Mouse (Mus musculus): ENCODE results near the gene Myh9. TPM values are rescaled to one million over a fixed set of nuclear protein-coding genes. Genes with fewer than 3 reads are reported as not detected.
A peak's percentile ranks its signal among the peaks of the same experiment; 100 is the strongest.

Myh9 gene
- 27.9 and 32.9 TPM in 2 replicates for polyA plus RNA-seq (2015; fragmentation: Nextera tagmentation; extraction: Ambion mirVana)

GRCm38 (mm10) chr15:77842047-77842843 is at the start of gene Myh9:
Myh9 (minus strand) TSS chr15:77842175.
- Histone ChIP-seq H3K4me1 (replicated peaks; ENCODE audit: control insufficient read depth, insufficient read depth) (peaks cover 14% of the 10 kb centered on the region), H3K27ac (replicated peaks) (peak within 1 kb of the TSS; percentile 98), H3K9me3 (ENCODE audit: control insufficient read depth, low read length) (no peaks in the 10 kb centered on the region), H3K36me3 (ENCODE audit: control insufficient read depth, insufficient read depth, low read length) (no peaks in the 10 kb centered on the region), H3K9ac (ENCODE audit: low read length) (peak within 1 kb of the TSS; percentile 98), H3K27me3 (ENCODE audit: control insufficient read depth, insufficient read depth, low read length) (no peaks in the 10 kb centered on the region), H3K4me3 (ENCODE audit: low read depth, low read length) (peak within 1 kb of the TSS; percentile 97), H3K4me2 (replicated peaks; ENCODE audit: low read depth) (peak within 1 kb of the TSS; percentile 66)
- ATAC-seq (ENCODE audit: low FRiP score, low TSS enrichment) (peak; percentile 97), DNase-seq (ENCODE audit: low spot score) (peak; percentile 100)
- under 1% methylated on average over 36 of the region's 46 CpGs for WGBS
- TF ChIP-seq CTCF (IDR thresholded peaks at IDR 0.05; ENCODE audit: low read depth), result no peak
- no peak for TF ChIP-seq EP300 (optimal IDR thresholded peaks at IDR 0.05)

DNA sequence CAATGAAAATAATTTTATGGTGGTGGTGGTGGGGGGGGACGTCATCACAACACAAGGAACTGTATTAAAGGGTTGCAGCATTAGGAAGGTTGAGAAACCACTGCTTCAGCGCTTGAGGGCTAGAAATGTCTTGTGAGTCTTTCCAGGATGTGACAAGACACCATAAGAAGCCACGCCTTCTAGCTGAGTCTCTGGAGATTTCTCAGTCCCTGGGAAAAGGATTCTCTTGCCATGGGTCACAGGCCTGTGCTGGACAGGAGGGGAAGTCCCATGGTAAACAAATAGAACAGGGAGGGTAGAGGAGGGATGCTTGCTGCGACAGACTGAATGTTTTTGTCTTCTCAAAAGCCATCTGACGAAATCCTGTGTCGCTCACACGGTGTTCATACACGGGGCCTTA is 49.8 kb upstream of the Myh9 start:
- Histone ChIP-seq H3K27me3 (ENCODE audit: control insufficient read depth, insufficient read depth, low read length) (no peaks in the 10 kb centered on the region), H3K9me3 (ENCODE audit: control insufficient read depth, low read length) (no peaks in the 10 kb centered on the region), H3K4me1 (replicated peaks; ENCODE audit: control insufficient read depth, insufficient read depth) (no peaks in the 10 kb centered on the region), H3K4me3 (ENCODE audit: low read depth, low read length) (no peak overlapping the region), H3K9ac (ENCODE audit: low read length) (no peak overlapping the region), H3K27ac (replicated peaks) (no peak overlapping the region), H3K4me2 (replicated peaks; ENCODE audit: low read depth) (no peak overlapping the region), H3K36me3 (ENCODE audit: control insufficient read depth, insufficient read depth, low read length) (no peaks in the 10 kb centered on the region)
- ATAC-seq (ENCODE audit: low FRiP score, low TSS enrichment) (no peak), DNase-seq (ENCODE audit: low spot score) (no peak)
- TF ChIP-seq CTCF (IDR thresholded peaks at IDR 0.05; ENCODE audit: low read depth), result no peak
- no peak for TF ChIP-seq EP300 (optimal IDR thresholded peaks at IDR 0.05)
- 65% methylated on average over 8 of the region's 8 CpGs for WGBS

DNA sequence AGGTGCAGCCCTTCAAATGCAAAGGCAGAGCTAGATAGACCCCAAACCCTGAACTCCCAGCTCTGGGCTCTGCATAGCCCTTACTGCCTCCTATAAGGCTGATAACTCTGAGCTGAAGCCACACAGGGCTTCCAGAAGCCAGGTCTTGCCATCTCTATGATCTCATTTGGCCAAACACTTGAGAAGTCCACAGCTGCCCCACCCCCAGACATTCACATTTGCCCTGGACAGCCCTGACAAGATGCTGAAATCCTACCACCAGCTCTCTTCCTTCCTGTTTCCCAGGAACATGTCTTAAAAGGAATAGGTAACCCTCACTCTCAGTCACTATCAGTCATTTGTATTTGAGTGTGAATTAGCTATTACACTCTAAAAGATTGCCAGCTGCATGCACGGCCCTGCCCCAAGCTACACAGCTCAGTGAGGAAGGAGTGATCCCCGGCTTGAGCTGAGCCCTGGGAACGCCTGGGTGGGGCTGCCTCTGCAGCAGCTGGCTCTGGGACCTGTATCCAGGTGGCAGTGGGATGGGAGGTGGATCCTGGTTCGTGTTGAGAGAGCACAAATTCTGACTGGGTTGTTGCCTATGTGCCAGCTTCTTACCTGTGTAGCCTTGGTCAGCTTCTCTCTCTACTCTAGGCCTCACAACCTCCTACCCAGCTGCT is 47.9 kb upstream of the Myh9 start:
- Histone ChIP-seq H3K9ac (ENCODE audit: low read length) (no peak overlapping the region), H3K4me3 (ENCODE audit: low read depth, low read length) (no peak overlapping the region), H3K27me3 (ENCODE audit: control insufficient read depth, insufficient read depth, low read length) (no peaks in the 10 kb centered on the region), H3K9me3 (ENCODE audit: control insufficient read depth, low read length) (no peaks in the 10 kb centered on the region), H3K4me2 (replicated peaks; ENCODE audit: low read depth) (no peak overlapping the region), H3K36me3 (ENCODE audit: control insufficient read depth, insufficient read depth, low read length) (no peaks in the 10 kb centered on the region), H3K4me1 (replicated peaks; ENCODE audit: control insufficient read depth, insufficient read depth) (no peaks in the 10 kb centered on the region), H3K27ac (replicated peaks) (no peak overlapping the region)
- TF ChIP-seq CTCF (IDR thresholded peaks at IDR 0.05; ENCODE audit: low read depth) (no peak), EP300 (optimal IDR thresholded peaks at IDR 0.05) (no peak)
- WGBS, result 26% methylated on average over 4 of the region's 4 CpGs
- ATAC-seq (ENCODE audit: low FRiP score, low TSS enrichment), result peak; percentile 53
- DNase-seq (ENCODE audit: low spot score), result peak; percentile 62

DNA sequence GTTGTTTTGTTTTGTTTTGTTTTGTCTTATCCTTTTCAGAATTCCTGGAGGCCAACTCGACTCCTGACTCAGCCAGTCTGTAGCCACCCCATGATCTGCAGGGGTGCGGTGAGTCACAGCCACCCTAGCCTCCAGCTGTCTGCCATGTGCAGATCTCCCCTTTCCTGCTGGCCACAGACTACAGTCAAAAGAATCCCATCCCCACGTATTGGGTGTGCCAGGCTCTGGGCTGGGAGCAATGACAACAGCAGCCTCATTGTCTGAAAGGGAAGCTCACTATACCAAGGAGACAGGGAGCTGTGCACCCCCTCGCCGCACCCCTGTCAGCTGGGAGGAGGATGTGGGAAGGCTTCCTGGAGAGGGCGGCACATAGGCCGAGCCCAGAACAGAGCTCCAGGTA is 46.3 kb upstream of the Myh9 start:
- Histone ChIP-seq H3K27ac (replicated peaks) (no peak overlapping the region), H3K4me3 (ENCODE audit: low read depth, low read length) (no peak overlapping the region), H3K4me2 (replicated peaks; ENCODE audit: low read depth) (no peak overlapping the region), H3K4me1 (replicated peaks; ENCODE audit: control insufficient read depth, insufficient read depth) (no peaks in the 10 kb centered on the region), H3K9ac (ENCODE audit: low read length) (no peak overlapping the region), H3K27me3 (ENCODE audit: control insufficient read depth, insufficient read depth, low read length) (no peaks in the 10 kb centered on the region), H3K9me3 (ENCODE audit: control insufficient read depth, low read length) (no peaks in the 10 kb centered on the region), H3K36me3 (ENCODE audit: control insufficient read depth, insufficient read depth, low read length) (no peaks in the 10 kb centered on the region)
- ATAC-seq (ENCODE audit: low FRiP score, low TSS enrichment), result no peak
- DNase-seq (ENCODE audit: low spot score), result no peak
- TF ChIP-seq CTCF (IDR thresholded peaks at IDR 0.05; ENCODE audit: low read depth) (no peak), EP300 (optimal IDR thresholded peaks at IDR 0.05) (no peak)
- 53% methylated on average over 7 of the region's 7 CpGs for WGBS

DNA sequence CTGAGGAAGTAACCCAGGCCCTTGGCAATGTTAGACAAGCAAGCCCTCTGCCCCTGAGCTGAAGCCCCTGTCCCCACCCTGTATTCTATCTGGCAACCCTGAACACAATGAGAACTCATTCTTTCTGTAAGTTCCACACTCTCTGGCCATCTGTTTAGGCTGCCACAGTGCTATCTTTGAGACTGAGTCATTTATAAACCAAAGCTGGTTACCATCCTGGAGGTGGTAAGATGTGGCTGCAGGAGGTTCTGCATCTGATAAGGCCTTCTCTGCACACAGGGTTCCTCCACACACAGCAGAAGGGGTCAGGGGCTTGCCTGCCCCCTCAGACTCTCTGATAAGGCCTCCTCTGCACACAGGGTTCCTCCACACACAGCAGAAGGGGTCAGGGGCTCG is 45.1 kb upstream of the Myh9 start:
- peaks cover 6% of the 10 kb centered on the region for H3K4me1 ChIP-seq (replicated peaks; ENCODE audit: control insufficient read depth, insufficient read depth)
- H3K4me2 ChIP-seq (replicated peaks; ENCODE audit: low read depth), result no peak overlapping the region
- ATAC-seq (ENCODE audit: low FRiP score, low TSS enrichment) (no peak), DNase-seq (ENCODE audit: low spot score) (no peak)
- no peaks in the 10 kb centered on the region for H3K36me3 ChIP-seq (ENCODE audit: control insufficient read depth, insufficient read depth, low read length)
- H3K9me3 ChIP-seq (ENCODE audit: control insufficient read depth, low read length), result no peaks in the 10 kb centered on the region
- H3K27me3 ChIP-seq (ENCODE audit: control insufficient read depth, insufficient read depth, low read length), result no peaks in the 10 kb centered on the region
- WGBS, result 42% methylated on average over 1 of the region's 1 CpGs
- no peak overlapping the region for H3K4me3 ChIP-seq (ENCODE audit: low read depth, low read length)
- no peak overlapping the region for H3K27ac ChIP-seq (replicated peaks)
- TF ChIP-seq CTCF (IDR thresholded peaks at IDR 0.05; ENCODE audit: low read depth) (no peak), EP300 (optimal IDR thresholded peaks at IDR 0.05) (no peak)
- no peak overlapping the region for H3K9ac ChIP-seq (ENCODE audit: low read length)

All from stomach, postnatal 0 days (tissue).